Comparison of ENCODE assay signal across 8 mouse cellular contexts in genomic region chr9:121286325-121286901, GRCm38 (mm10). TPM values are rescaled to one million over a fixed set of nuclear protein-coding genes. Genes with fewer than 3 reads are reported as not detected.
DNase-seq lines count a peak whose midpoint lies in the region; ATAC-seq and TF ChIP-seq lines count a peak whose summit lies in the region.

No protein-coding gene starts in this region.

- peak overlapping the region; percentile 84 for H3K27ac ChIP-seq in heart, embryonic 10.5 days
- H3K27ac ChIP-seq in hindbrain, embryonic 10.5 days: peak overlapping the region; percentile 86
- peak overlapping the region; percentile 31; the same call in 1 of the 2 replicates for H3K27ac ChIP-seq in liver, postnatal 0 days (ENCODE audit: low read depth)

- H3K9me3 ChIP-seq in heart, embryonic 10.5 days: peaks cover 11% of the 10 kb centered on the region
- H3K9me3 ChIP-seq in G1E (replicated peaks): peaks cover 20% of the 10 kb centered on the region
- H3K9me3 ChIP-seq in hindbrain, embryonic 10.5 days: peaks cover 22% of the 10 kb centered on the region
- H3K9me3 ChIP-seq in liver, postnatal 0 days (ENCODE audit: low read length): peaks cover 4% of the 10 kb centered on the region; the same call in 1 of the 2 replicates

- 80% methylated on average over 3 of the region's 3 CpGs for WGBS in heart, embryonic 10.5 days
- WGBS in hindbrain, embryonic 10.5 days: 87% methylated on average over 3 of the region's 3 CpGs
- 43% methylated on average over 3 of the region's 3 CpGs for WGBS in liver, postnatal 0 days (ENCODE audit: insufficient replicate concordance)

- peaks cover 8% of the 10 kb centered on the region for H3K4me1 ChIP-seq in heart, embryonic 10.5 days
- peaks cover 10% of the 10 kb centered on the region for H3K4me1 ChIP-seq in G1E (ENCODE audit: insufficient read depth, low read depth, low read length)
- peaks cover 14% of the 10 kb centered on the region for H3K4me1 ChIP-seq in hindbrain, embryonic 10.5 days (replicated peaks)
- peaks cover 8% of the 10 kb centered on the region; the same call in 1 of the 2 replicates for H3K4me1 ChIP-seq in liver, postnatal 0 days (ENCODE audit: insufficient read depth)

- peaks cover 9% of the 10 kb centered on the region for H3K36me3 ChIP-seq in heart, embryonic 10.5 days
- H3K36me3 ChIP-seq in G1E (replicated peaks): no peaks in the 10 kb centered on the region
- peaks cover 12% of the 10 kb centered on the region for H3K36me3 ChIP-seq in hindbrain, embryonic 10.5 days
- no peaks in the 10 kb centered on the region for H3K36me3 ChIP-seq in liver, postnatal 0 days (replicated peaks; ENCODE audit: insufficient read depth, low read length)

- TF ChIP-seq CTCF in G1E (IDR thresholded peaks at IDR 0.05; ENCODE audit: low read depth, low read length): no peak
- TF ChIP-seq CTCF in liver, postnatal 0 days (IDR thresholded peaks at IDR 0.05; ENCODE audit: low read depth): no peak

- peak overlapping the region; percentile 59 for H3K4me3 ChIP-seq in heart, embryonic 10.5 days
- no peak overlapping the region for H3K4me3 ChIP-seq in G1E (ENCODE audit: low read depth, low read length)
- H3K4me3 ChIP-seq in hindbrain, embryonic 10.5 days: peak overlapping the region; percentile 56
- peak overlapping the region; percentile 40 for H3K4me3 ChIP-seq in liver, postnatal 0 days (ENCODE audit: low read depth, low read length)

- peak overlapping the region; percentile 70 for H3K4me2 ChIP-seq in liver, postnatal 0 days (ENCODE audit: low read depth, low read length)

- no peak for DNase-seq in heart, embryonic 10.5 days (ENCODE audit: low spot score)
- DNase-seq in heart, postnatal 4 days: no peak
- DNase-seq in G1E (ENCODE audit: low spot score): no peak
- DNase-seq in hindbrain, embryonic 10.5 days (ENCODE audit: low spot score): no peak
- no peak for DNase-seq in liver, postnatal 0 days
- no peak for DNase-seq in natural killer cell, adult 2 months (ENCODE audit: low spot score in 2 of 2)
- DNase-seq in thymus, postnatal 36 days: no peak
- DNase-seq in T-cell, adult 2 months (ENCODE audit: low spot score): no peak

- H3K27me3 ChIP-seq in heart, embryonic 10.5 days (ENCODE audit: insufficient read depth, poor library complexity, severe bottlenecking): no peaks in the 10 kb centered on the region
- peaks cover 22% of the 10 kb centered on the region for H3K27me3 ChIP-seq in G1E (ENCODE audit: insufficient read depth, low read length)
- H3K27me3 ChIP-seq in hindbrain, embryonic 10.5 days (ENCODE audit: insufficient read depth, poor library complexity, severe bottlenecking): no peaks in the 10 kb centered on the region
- no peaks in the 10 kb centered on the region for H3K27me3 ChIP-seq in liver, postnatal 0 days (ENCODE audit: insufficient read depth, low read length)

- peak overlapping the region; percentile 39 for H3K9ac ChIP-seq in liver, postnatal 0 days (replicated peaks)

- no peak; the same call in 1 of the 2 replicates for TF ChIP-seq EP300 in liver, postnatal 0 days (IDR thresholded peaks at IDR 0.05; ENCODE audit: low read depth)

- peak; percentile 40 for ATAC-seq in G1E (ENCODE audit: extremely low read depth, insufficient number of reproducible peaks, low FRiP score, poor library complexity, severe bottlenecking)
- ATAC-seq in liver, postnatal 0 days: peak; percentile 68

RNA-seq across cellular contexts. Expression of gene Ulk4, which starts 9.4 kb away (rescaled TPM):
- polyA plus RNA-seq in heart, embryonic 10.5 days (2016; fragmentation: Nextera tagmentation; extraction: Ambion mirVana): 89.4 and 98.5 TPM in 2 replicates
- total RNA-seq in heart, postnatal 4 days (2021): 1 to 10 TPM; 2.5 to 2.7 TPM
- total RNA-seq in G1E (2014; fragmentation: Nextera tagmentation) (1.3 and 1.6 TPM in 2 replicates), G1E (2017) (3.2 and 3.8 TPM in 2 replicates)
- polyA plus RNA-seq in G1E (2012): 0.52 and 0.64 TPM in 2 replicates
- 123 and 131 TPM in 2 replicates for polyA plus RNA-seq in hindbrain, embryonic 10.5 days (2016; fragmentation: Nextera tagmentation; extraction: Ambion mirVana)
- polyA plus RNA-seq in liver, postnatal 0 days (2015; fragmentation: Nextera tagmentation; extraction: Ambion mirVana): 23.2 and 25.4 TPM in 2 replicates

RNA-seq across cellular contexts. Expression of gene Trak1, which starts 10.9 kb away (rescaled TPM):
- 18.2 and 24.1 TPM in 2 replicates for polyA plus RNA-seq in heart, embryonic 10.5 days (2016; fragmentation: Nextera tagmentation; extraction: Ambion mirVana)
- total RNA-seq in heart, postnatal 4 days (2021): 100 to 1,000 TPM; 288 to 301 TPM
- 35.3 and 35.7 TPM in 2 replicates for total RNA-seq in G1E (2014; fragmentation: Nextera tagmentation)
- 13.6 and 14.6 TPM in 2 replicates for total RNA-seq in G1E (2017)
- 20.2 and 21.3 TPM in 2 replicates for polyA plus RNA-seq in G1E (2012)
- 24.1 and 33.1 TPM in 2 replicates for polyA plus RNA-seq in hindbrain, embryonic 10.5 days (2016; fragmentation: Nextera tagmentation; extraction: Ambion mirVana)
- 4.9 and 5.1 TPM in 2 replicates for polyA plus RNA-seq in liver, postnatal 0 days (2015; fragmentation: Nextera tagmentation; extraction: Ambion mirVana)

Comparison
In these comparisons a context has a peak if more than half of its experiments do, and no peak if none do; other contexts are left out.
1. H3K27ac ChIP-seq: peak in every context shown above with its lines; median percentile 86 in hindbrain, embryonic 10.5 days; 84 in heart, embryonic 10.5 days; 31 in liver, postnatal 0 days.
2. RNA of gene Ulk4, which starts 9.4 kb away (polyA plus RNA-seq): 123 to 131 TPM in hindbrain, embryonic 10.5 days, 89.4 to 98.5 TPM in heart, embryonic 10.5 days and 23.2 to 25.4 TPM in liver, postnatal 0 days; 0.52 to 0.64 TPM in G1E; every median in the first group is over 10 times any median in the second.